In genomic region chr7:47747528-47747927, GRCm38 (mm10) we compare ENCODE assay signal across 19 mouse cellular contexts.
DNase-seq lines count a peak whose midpoint lies in the region; ATAC-seq lines count a peak whose summit lies in the region.
"Had no signal": no experiment of that assay in that cellular context is flagged by ENCODE, and none has a peak within 500 bp of the region (broad histone marks: within the 10 kb centered on the region; RNA-seq: fewer than 3 reads in every experiment).

No protein-coding gene starts in this region.

- 64% methylated on average over 3 of the region's 3 CpGs for WGBS in forebrain, embryonic 14.5 days

- no peak overlapping the region for H3K4me3 ChIP-seq in forebrain, embryonic 14.5 days (ENCODE audit: low read depth, low read length)
- H3K4me3 ChIP-seq: embryonic facial prominence, embryonic 10.5 days; embryonic facial prominence, embryonic 12.5 days; forebrain, embryonic 13.5 days had no signal

- ATAC-seq in common myeloid progenitor, adult 5-6 weeks (replicated peaks; ENCODE audit: low read depth, poor library complexity, severe bottlenecking): peak; percentile 97
- peak; percentile 60 to 78 for ATAC-seq in hematopoietic stem cell, adult 5-6 weeks (replicated peaks in 1 of 2; ENCODE audit: insufficient read depth in 1 of 2, low FRiP score in 2 of 2, low TSS enrichment in 1 of 2, low read depth in 1 of 2, poor library complexity in 2 of 2, severe bottlenecking in 2 of 2)
- no peak for ATAC-seq in forebrain, embryonic 14.5 days
- ATAC-seq: forebrain, embryonic 13.5 days; forebrain, embryonic 16.5 days had no signal

- DNase-seq in 416B (ENCODE audit: low read depth): peak; percentile 72
- no peak for DNase-seq in left cerebral cortex, postnatal 25 days (ENCODE audit: low spot score in 2 of 2)
- no peak for DNase-seq in layer of hippocampus, adult 9-10 months (ENCODE audit: low spot score)
- no peak for DNase-seq in forebrain, embryonic 14.5 days (ENCODE audit: low spot score)
- DNase-seq: adrenal gland, adult 2 months; adrenal gland, postnatal 10 days; adrenal gland, postnatal 25 days; cerebellum, adult 11 months; cerebellum, adult 18-20 months; cerebellum, adult 8-10 months; cerebellum, adult 9-11 months; cerebellum, postnatal 14 days; cerebellum, postnatal 36 days had no signal

- H3K4me2 ChIP-seq in forebrain, embryonic 14.5 days (ENCODE audit: low read length): no peak overlapping the region
- H3K4me2 ChIP-seq: embryonic facial prominence, embryonic 12.5 days; forebrain, embryonic 13.5 days had no signal

- no peaks in the 10 kb centered on the region for H3K4me1 ChIP-seq in forebrain, embryonic 14.5 days (ENCODE audit: control insufficient read depth, insufficient read depth, low read length)
- H3K4me1 ChIP-seq: embryonic facial prominence, embryonic 10.5 days; embryonic facial prominence, embryonic 12.5 days; forebrain, embryonic 13.5 days had no signal

- H3K9ac ChIP-seq in forebrain, embryonic 14.5 days (ENCODE audit: low read length): no peak overlapping the region
- H3K9ac ChIP-seq: embryonic facial prominence, embryonic 12.5 days; forebrain, embryonic 13.5 days had no signal

- H3K27me3 ChIP-seq in forebrain, embryonic 14.5 days (replicated peaks; ENCODE audit: control insufficient read depth, insufficient read depth, low read length): no peaks in the 10 kb centered on the region
- H3K27me3 ChIP-seq: embryonic facial prominence, embryonic 12.5 days; forebrain, embryonic 13.5 days had no signal

- 0 out of 2 replicates have a peak, but pooled peaks cover 19% of the 10 kb centered on the region for H3K9me3 ChIP-seq in forebrain, embryonic 14.5 days (replicated peaks; ENCODE audit: control insufficient read depth, low read length)

- no peak overlapping the region for H3K27ac ChIP-seq in forebrain, embryonic 14.5 days (ENCODE audit: low read depth, low read length)
- H3K27ac ChIP-seq: embryonic facial prominence, embryonic 10.5 days; embryonic facial prominence, embryonic 12.5 days; forebrain, embryonic 13.5 days had no signal

- no peaks in the 10 kb centered on the region for H3K36me3 ChIP-seq in forebrain, embryonic 14.5 days (ENCODE audit: control insufficient read depth, insufficient read depth, low read length)
- H3K36me3 ChIP-seq: embryonic facial prominence, embryonic 10.5 days; embryonic facial prominence, embryonic 12.5 days had no signal

- intact Hi-C loops in left cerebral cortex, postnatal 25 days (cut with DNase I): no loop called here
